Mouse (Mus musculus): ENCODE data around the gene Sdad1. TPM values are rescaled to one million over a fixed set of nuclear protein-coding genes. Genes with fewer than 3 reads are reported as not detected.

Gene Sdad1
- 17.4 TPM for polyA plus RNA-seq (2014; fragmentation: Illumina TruSeq; extraction: RNeasy Lipid Tissue Mini Kit (QIAGEN cat#74804); ENCODE audit: low read depth, low replicate concordance)

GRCm38 (mm10) chr5:92309681-92310511, at the start of gene Sdad1:
Gene Sdad1, minus strand, starts transcription at chr5:92310479.

GRCm38 (mm10) chr5:92348794-92349413, 38.6 kb upstream of the Sdad1 start, which contains the start of gene Cxcl10:
Gene Cxcl10, minus strand, starts transcription at chr5:92348889.

GRCm38 (mm10) chr5:92331635-92332338, 21.5 kb upstream of the Sdad1 start, which contains the start of gene Art3:
Gene Art3, plus strand, starts transcription at chr5:92331827.

GRCm38 (mm10) chr5:92327929-92328328, 17.6 kb upstream of the Sdad1 start, which contains the start of gene Cxcl9:
Gene Cxcl9, minus strand, starts transcription at chr5:92328079.

GRCm38 (mm10) chr5:92277437-92278394, 32.6 kb downstream of the Sdad1 start, which contains the start of gene Naaa:
Gene Naaa, minus strand, starts transcription at chr5:92278170.

GRCm38 (mm10) chr5:92256218-92256617, 54.1 kb downstream of the Sdad1 start, which contains the start of gene Ppef2:
Gene Ppef2, minus strand, starts transcription at chr5:92256278.

Other genes starting within 250 kb of the Sdad1 start
- 249 TPM for gene G3bp2, start 226.8 kb downstream of the Sdad1 start, polyA plus RNA-seq (2014; fragmentation: Illumina TruSeq; extraction: RNeasy Lipid Tissue Mini Kit (QIAGEN cat#74804); ENCODE audit: low read depth, low replicate concordance)
- gene Uso1, start 172.5 kb downstream of the Sdad1 start, polyA plus RNA-seq (2014; fragmentation: Illumina TruSeq; extraction: RNeasy Lipid Tissue Mini Kit (QIAGEN cat#74804); ENCODE audit: low read depth, low replicate concordance) = 164 TPM
- gene U90926, start 95.1 kb downstream of the Sdad1 start, polyA plus RNA-seq (2014; fragmentation: Illumina TruSeq; extraction: RNeasy Lipid Tissue Mini Kit (QIAGEN cat#74804); ENCODE audit: low read depth, low replicate concordance) = not detected
- gene Ppef2, start 54.2 kb downstream of the Sdad1 start, polyA plus RNA-seq (2014; fragmentation: Illumina TruSeq; extraction: RNeasy Lipid Tissue Mini Kit (QIAGEN cat#74804); ENCODE audit: low read depth, low replicate concordance) = not detected
- gene Naaa, start 32.3 kb downstream of the Sdad1 start, polyA plus RNA-seq (2014; fragmentation: Illumina TruSeq; extraction: RNeasy Lipid Tissue Mini Kit (QIAGEN cat#74804); ENCODE audit: low read depth, low replicate concordance) = 19.8 TPM
- 4.6 TPM for gene Cxcl9, start 17.6 kb upstream of the Sdad1 start, polyA plus RNA-seq (2014; fragmentation: Illumina TruSeq; extraction: RNeasy Lipid Tissue Mini Kit (QIAGEN cat#74804); ENCODE audit: low read depth, low replicate concordance)
- gene Art3, start 21.3 kb upstream of the Sdad1 start, polyA plus RNA-seq (2014; fragmentation: Illumina TruSeq; extraction: RNeasy Lipid Tissue Mini Kit (QIAGEN cat#74804); ENCODE audit: low read depth, low replicate concordance) = 22.9 TPM
- 7.6 TPM for gene Cxcl10, start 38.4 kb upstream of the Sdad1 start, polyA plus RNA-seq (2014; fragmentation: Illumina TruSeq; extraction: RNeasy Lipid Tissue Mini Kit (QIAGEN cat#74804); ENCODE audit: low read depth, low replicate concordance)
- gene Nup54, start 124.7 kb upstream of the Sdad1 start, polyA plus RNA-seq (2014; fragmentation: Illumina TruSeq; extraction: RNeasy Lipid Tissue Mini Kit (QIAGEN cat#74804); ENCODE audit: low read depth, low replicate concordance) = 38.8 TPM
- 130 TPM for gene Scarb2, start 196.4 kb upstream of the Sdad1 start, polyA plus RNA-seq (2014; fragmentation: Illumina TruSeq; extraction: RNeasy Lipid Tissue Mini Kit (QIAGEN cat#74804); ENCODE audit: low read depth, low replicate concordance)
- not detected for gene Fam47e, start 244.6 kb upstream of the Sdad1 start, polyA plus RNA-seq (2014; fragmentation: Illumina TruSeq; extraction: RNeasy Lipid Tissue Mini Kit (QIAGEN cat#74804); ENCODE audit: low read depth, low replicate concordance)

Measured in sigmoid colon, adult 10 weeks (tissue).